Mouse (Mus musculus) heart, embryonic 16.5 days (tissue): ENCODE measurements around the gene Tmem200a. TPM values are rescaled to one million over a fixed set of nuclear protein-coding genes. Genes with fewer than 3 reads are reported as not detected.

Experiments used
- ATAC-seq: fragments of 200-750 bp; cut with Nextera tagmentation; replicated peaks from 2 replicates; pipeline ENCODE4 v1.8.0; 2017; ENCODE audit warnings: moderate number of reproducible peaks; ENCODE audit not compliant: insufficient read depth, low FRiP score; ENCODE audit errors: extremely low read depth
- H3K27ac ChIP-seq: fragments of 300-500 bp; sonication (generic); 2 replicates; pipeline ENCODE4 v1.5.1; 2014; ENCODE audit warnings: mild to moderate bottlenecking, low read length, control low read depth, moderate library complexity
- H3K27me3 ChIP-seq: fragments of 300-500 bp; sonication (generic); 2 replicates; pipeline ENCODE4 v1.6.1; 2014; ENCODE audit warnings: low read length, mixed read lengths; ENCODE audit not compliant: control insufficient read depth, insufficient read depth
- H3K36me3 ChIP-seq: fragments of 300-500 bp; sonication (generic); 2 replicates; pipeline ENCODE4 v1.6.1; 2014; ENCODE audit not compliant: control insufficient read depth, insufficient read depth
- H3K4me1 ChIP-seq: fragments of 300-500 bp; sonication (generic); 2 replicates; pipeline ENCODE4 v1.6.1; 2014; ENCODE audit warnings: low read length, mixed read lengths; ENCODE audit not compliant: control insufficient read depth, insufficient read depth
- H3K4me2 ChIP-seq: fragments of 300-500 bp; sonication (generic); 2 replicates; pipeline ENCODE4 v1.6.1; 2014; ENCODE audit warnings: low read depth, mild to moderate bottlenecking, control low read depth, low read length
- H3K4me3 ChIP-seq: fragments of 300-500 bp; sonication (generic); 2 replicates; pipeline ENCODE4 v1.5.1; 2014; ENCODE audit warnings: mild to moderate bottlenecking, control low read depth, low read length
- H3K9ac ChIP-seq: fragments of 300-500 bp; sonication (generic); 2 replicates; pipeline ENCODE4 v1.6.1; 2014; ENCODE audit warnings: low read length, control low read depth
- H3K9me3 ChIP-seq: fragments of 300-500 bp; sonication (generic); replicated peaks from 2 replicates; pipeline ENCODE4 v1.6.1; 2016; ENCODE audit warnings: low read length; ENCODE audit not compliant: control insufficient read depth
- WGBS: fragments of 180-500 bp; shearing (Covaris S2); extraction: QIAGEN DNeasy Blood & Tissue Kit; methylation state at CpG from one replicate; pipeline ENCODE4 v1.1.7; 2014; 5-methylcytosine and 5-hydroxymethylcytosine counted together
- polyA plus RNA-seq: library from polyadenylated mRNA; unstranded; fragments of >200 nt; fragmentation: Nextera tagmentation; extraction: Ambion mirVana; gene quantifications from 2 replicates; pipeline ENCODE4 v1.2.1, GENCODE M21; 2015

The Tmem200a gene
- polyA plus RNA-seq, 1 experiment from 2014 or later = 0.63 TPM

GRCm38 (mm10) chr10:26005471-26005870 is 73.4 kb downstream of the Tmem200a start:
- Histone ChIP-seq H3K4me3 (no peak overlapping the region), H3K4me1 (no peaks in the 10 kb centered on the region), H3K9ac (no peak overlapping the region), H3K9me3 (no peaks in the 10 kb centered on the region), H3K36me3 (no peaks in the 10 kb centered on the region), H3K27me3 (no peaks in the 10 kb centered on the region), H3K4me2 (no peak overlapping the region), H3K27ac (no peak overlapping the region)
- no peak for ATAC-seq
- 79% methylated on average over 6 of the region's 6 CpGs for WGBS

- WGBS = 81% methylated on average over 2 of the region's 2 CpGs
- no peaks in the 10 kb centered on the region for H3K9me3 ChIP-seq
- no peak overlapping the region for H3K9ac ChIP-seq
- H3K27me3 ChIP-seq = no peaks in the 10 kb centered on the region
- H3K4me2 ChIP-seq = no peak overlapping the region
- H3K4me3 ChIP-seq = no peak overlapping the region
- no peaks in the 10 kb centered on the region for H3K4me1 ChIP-seq
- no peaks in the 10 kb centered on the region for H3K36me3 ChIP-seq
- no peak for ATAC-seq
- no peak overlapping the region for H3K27ac ChIP-seq
These were observed 78.0 kb downstream of the Tmem200a start for GRCm38 (mm10) chr10:26000893-26001292.

- H3K36me3 ChIP-seq = no peaks in the 10 kb centered on the region
- H3K27me3 ChIP-seq = no peaks in the 10 kb centered on the region
- no peak overlapping the region for H3K4me2 ChIP-seq
- no peak overlapping the region for H3K27ac ChIP-seq
- no peaks in the 10 kb centered on the region for H3K4me1 ChIP-seq
- no peak for ATAC-seq
- no peaks in the 10 kb centered on the region for H3K9me3 ChIP-seq
- no peak overlapping the region for H3K4me3 ChIP-seq
- WGBS = 74% methylated on average over 5 of the region's 5 CpGs
- no peak overlapping the region for H3K9ac ChIP-seq
These were observed 79.4 kb downstream of the Tmem200a start for GRCm38 (mm10) chr10:25999291-25999930.

GRCm38 (mm10) chr10:25984056-25984455 is 94.8 kb downstream of the Tmem200a start:
- Histone ChIP-seq H3K4me3 (no peak overlapping the region), H3K9me3 (no peaks in the 10 kb centered on the region), H3K4me1 (no peaks in the 10 kb centered on the region), H3K36me3 (no peaks in the 10 kb centered on the region), H3K4me2 (no peak overlapping the region), H3K9ac (no peak overlapping the region), H3K27me3 (no peaks in the 10 kb centered on the region), H3K27ac (no peak overlapping the region)
- WGBS = 71% methylated on average over 2 of the region's 2 CpGs
- ATAC-seq = no peak

GRCm38 (mm10) chr10:25982617-25983016 is 96.2 kb downstream of the Tmem200a start:
- no peaks in the 10 kb centered on the region for H3K9me3 ChIP-seq
- WGBS = 65% methylated on average over 1 of the region's 1 CpGs
- no peaks in the 10 kb centered on the region for H3K36me3 ChIP-seq
- H3K4me3 ChIP-seq = no peak overlapping the region
- H3K4me2 ChIP-seq = no peak overlapping the region
- ATAC-seq = no peak
- no peak overlapping the region for H3K27ac ChIP-seq
- no peaks in the 10 kb centered on the region for H3K4me1 ChIP-seq
- no peaks in the 10 kb centered on the region for H3K27me3 ChIP-seq
- no peak overlapping the region for H3K9ac ChIP-seq

GRCm38 (mm10) chr10:25962863-25963262 is 116.0 kb downstream of the Tmem200a start:
- Histone ChIP-seq H3K36me3 (no peaks in the 10 kb centered on the region), H3K9ac (no peak overlapping the region), H3K27ac (no peak overlapping the region), H3K4me1 (no peaks in the 10 kb centered on the region), H3K4me3 (no peak overlapping the region), H3K27me3 (no peaks in the 10 kb centered on the region), H3K9me3 (no peaks in the 10 kb centered on the region), H3K4me2 (no peak overlapping the region)
- WGBS = 51% methylated on average over 4 of the region's 4 CpGs
- ATAC-seq = no peak

GRCm38 (mm10) chr10:25961066-25961465 is 117.8 kb downstream of the Tmem200a start:
- H3K9me3 ChIP-seq = no peaks in the 10 kb centered on the region
- no peaks in the 10 kb centered on the region for H3K36me3 ChIP-seq
- H3K4me2 ChIP-seq = no peak overlapping the region
- H3K9ac ChIP-seq = no peak overlapping the region
- 81% methylated on average over 2 of the region's 2 CpGs for WGBS
- no peak overlapping the region for H3K4me3 ChIP-seq
- H3K27ac ChIP-seq = no peak overlapping the region
- no peaks in the 10 kb centered on the region for H3K4me1 ChIP-seq
- H3K27me3 ChIP-seq = no peaks in the 10 kb centered on the region
- ATAC-seq = no peak

- ATAC-seq = no peak
- H3K9ac ChIP-seq = no peak overlapping the region
These were observed 119.8 kb downstream of the Tmem200a start for GRCm38 (mm10) chr10:25958762-25959753.

GRCm38 (mm10) chr10:25954641-25955228 is 124.1 kb downstream of the Tmem200a start:
- no peak overlapping the region for H3K4me2 ChIP-seq
- no peaks in the 10 kb centered on the region for H3K36me3 ChIP-seq
- no peak for ATAC-seq
- H3K4me1 ChIP-seq = no peaks in the 10 kb centered on the region
- H3K27me3 ChIP-seq = no peaks in the 10 kb centered on the region
- 73% methylated on average over 3 of the region's 3 CpGs for WGBS
- no peak overlapping the region for H3K4me3 ChIP-seq
- no peak overlapping the region for H3K27ac ChIP-seq
- no peak overlapping the region for H3K9ac ChIP-seq
- no peaks in the 10 kb centered on the region for H3K9me3 ChIP-seq

More at GRCm38 (mm10) chr10:25958762-25959753, 119.8 kb downstream of the Tmem200a start:
- no peaks in the 10 kb centered on the region for H3K36me3 ChIP-seq
- 61% methylated on average over 3 of the region's 3 CpGs for WGBS
- H3K27me3 ChIP-seq = no peaks in the 10 kb centered on the region
- no peaks in the 10 kb centered on the region for H3K4me1 ChIP-seq
- H3K4me3 ChIP-seq = no peak overlapping the region
- no peaks in the 10 kb centered on the region for H3K9me3 ChIP-seq
- H3K27ac ChIP-seq = no peak overlapping the region
- H3K4me2 ChIP-seq = no peak overlapping the region
